Mouse (Mus musculus) megakaryocyte, embryonic 14.5 days (primary cell): ENCODE results near the gene Aars2. TPM values are rescaled to one million over a fixed set of nuclear protein-coding genes. Genes with fewer than 3 reads are reported as not detected.

Experiments used
- H3K27me3 ChIP-seq: replicated peaks from 2 replicates; pipeline ENCODE3; 2012; ENCODE audit warnings: inconsistent platforms
- H3K36me3 ChIP-seq: replicated peaks from 2 replicates; pipeline ENCODE3; 2012; ENCODE audit warnings: low read length, inconsistent platforms, mixed read lengths
- H3K4me1 ChIP-seq: 2 replicates; pipeline ENCODE4 v1.6.1; 2012; ENCODE audit warnings: inconsistent platforms
- H3K4me3 ChIP-seq: replicated peaks from 2 replicates; pipeline ENCODE3; 2012; ENCODE audit warnings: moderate library complexity, mild to moderate bottlenecking, inconsistent platforms
- H3K9me3 ChIP-seq: 2 replicates; pipeline ENCODE4 v1.6.1; 2012; ENCODE audit warnings: inconsistent platforms
- FLI1 ChIP-seq: IDR thresholded peaks from 2 replicates; pipeline ENCODE4 v1.6.1; 2012; ENCODE audit warnings: low read length, inconsistent platforms, mixed read lengths
- GATA1 ChIP-seq: IDR thresholded peaks from 3 replicates; pipeline ENCODE4 v1.6.1; 2012; ENCODE audit warnings: mixed read lengths, low read length, inconsistent platforms, borderline replicate concordance
- polyA plus RNA-seq: library from polyadenylated mRNA; stranded (reverse); fragments of >175 nt; gene quantifications from 2 replicates; pipeline ENCODE4 v1.2.3, GENCODE M21; 2012; ENCODE audit warnings: low replicate concordance; ENCODE audit not compliant: insufficient read depth

Gene Aars2
- polyA plus RNA-seq, 1 experiment, result 19.9 TPM

- no peak for TF ChIP-seq FLI1
- TF ChIP-seq GATA1, result no peak
- peaks cover 24% of the 10 kb centered on the region for H3K4me1 ChIP-seq
These were observed 8.2 kb upstream of the Aars2 start for GRCm38 (mm10) chr17:45498397-45498796.

GRCm38 (mm10) chr17:45499516-45499915, 7.1 kb upstream of the Aars2 start:
- Histone ChIP-seq H3K4me3 (no peak overlapping the region), H3K9me3 (no peaks in the 10 kb centered on the region), H3K36me3 (no peaks in the 10 kb centered on the region), H3K27me3 (peaks cover 42% of the 10 kb centered on the region), H3K4me1 (peaks cover 32% of the 10 kb centered on the region)
- no peak for TF ChIP-seq GATA1
- TF ChIP-seq FLI1, result no peak

More at GRCm38 (mm10) chr17:45498397-45498796, 8.2 kb upstream of the Aars2 start:
- no peaks in the 10 kb centered on the region for H3K9me3 ChIP-seq
- no peaks in the 10 kb centered on the region for H3K36me3 ChIP-seq
- H3K4me3 ChIP-seq, result no peak overlapping the region
- H3K27me3 ChIP-seq, result peaks cover 53% of the 10 kb centered on the region

- no peak for TF ChIP-seq FLI1
- TF ChIP-seq GATA1, result no peak
- peaks cover 33% of the 10 kb centered on the region for H3K27me3 ChIP-seq
- H3K36me3 ChIP-seq, result no peaks in the 10 kb centered on the region
- no peaks in the 10 kb centered on the region for H3K9me3 ChIP-seq
- peaks cover 41% of the 10 kb centered on the region for H3K4me1 ChIP-seq
- H3K4me3 ChIP-seq, result no peak overlapping the region
These were observed 5.7 kb upstream of the Aars2 start for GRCm38 (mm10) chr17:45500981-45501380.

GRCm38 (mm10) chr17:45502324-45502723, 4.3 kb upstream of the Aars2 start:
- H3K4me1 ChIP-seq, result peaks cover 48% of the 10 kb centered on the region
- TF ChIP-seq FLI1 (no peak), GATA1 (no peak)
- no peak overlapping the region for H3K4me3 ChIP-seq

GRCm38 (mm10) chr17:45503301-45503973, 3.2 kb upstream of the Aars2 start:
- peaks cover 6% of the 10 kb centered on the region for H3K36me3 ChIP-seq
- peak overlapping the region; percentile 76 for H3K4me3 ChIP-seq
- peaks cover 23% of the 10 kb centered on the region for H3K27me3 ChIP-seq
- no peaks in the 10 kb centered on the region for H3K9me3 ChIP-seq
- peaks cover 55% of the 10 kb centered on the region for H3K4me1 ChIP-seq
- TF ChIP-seq GATA1 (peak; percentile 75; the same call in 1 of the 3 replicates), FLI1 (peak; percentile 66)

More at GRCm38 (mm10) chr17:45502324-45502723, 4.3 kb upstream of the Aars2 start:
- H3K27me3 ChIP-seq, result peaks cover 29% of the 10 kb centered on the region
- no peaks in the 10 kb centered on the region for H3K9me3 ChIP-seq
- no peaks in the 10 kb centered on the region for H3K36me3 ChIP-seq

- TF ChIP-seq FLI1 (no peak), GATA1 (no peak)
- H3K27me3 ChIP-seq, result peaks cover 11% of the 10 kb centered on the region
- H3K36me3 ChIP-seq, result peaks cover 30% of the 10 kb centered on the region
- H3K4me3 ChIP-seq, result peak overlapping the region; percentile 98
- no peaks in the 10 kb centered on the region for H3K9me3 ChIP-seq
- H3K4me1 ChIP-seq, result peaks cover 55% of the 10 kb centered on the region
These were observed 638 bp upstream of the Aars2 start for GRCm38 (mm10) chr17:45505941-45506465.

GRCm38 (mm10) chr17:45510871-45511270, 4.2 kb downstream of the Aars2 start:
- H3K9me3 ChIP-seq, result no peaks in the 10 kb centered on the region
- peaks cover 16% of the 10 kb centered on the region for H3K4me1 ChIP-seq
- peaks cover 60% of the 10 kb centered on the region for H3K36me3 ChIP-seq
- H3K4me3 ChIP-seq, result no peak overlapping the region
- TF ChIP-seq GATA1 (no peak), FLI1 (no peak)
- no peaks in the 10 kb centered on the region for H3K27me3 ChIP-seq

- no peaks in the 10 kb centered on the region for H3K9me3 ChIP-seq
- peaks cover 14% of the 10 kb centered on the region for H3K4me1 ChIP-seq
- TF ChIP-seq GATA1 (no peak), FLI1 (no peak)
- no peaks in the 10 kb centered on the region for H3K27me3 ChIP-seq
- peaks cover 69% of the 10 kb centered on the region for H3K36me3 ChIP-seq
- no peak overlapping the region for H3K4me3 ChIP-seq
These were observed 5.1 kb downstream of the Aars2 start for GRCm38 (mm10) chr17:45511757-45512156.

GRCm38 (mm10) chr17:45515204-45515726, 8.6 kb downstream of the Aars2 start:
- Histone ChIP-seq H3K9me3 (no peaks in the 10 kb centered on the region), H3K4me1 (peaks cover 25% of the 10 kb centered on the region), H3K4me3 (no peak overlapping the region), H3K36me3 (peaks cover 81% of the 10 kb centered on the region), H3K27me3 (no peaks in the 10 kb centered on the region)
- TF ChIP-seq FLI1, result no peak
- TF ChIP-seq GATA1, result no peak

GRCm38 (mm10) chr17:45515806-45516205, 9.2 kb downstream of the Aars2 start:
- peaks cover 25% of the 10 kb centered on the region for H3K4me1 ChIP-seq
- no peaks in the 10 kb centered on the region for H3K9me3 ChIP-seq
- H3K36me3 ChIP-seq, result peaks cover 81% of the 10 kb centered on the region
- H3K4me3 ChIP-seq, result no peak overlapping the region
- no peaks in the 10 kb centered on the region for H3K27me3 ChIP-seq
- no peak for TF ChIP-seq GATA1
- TF ChIP-seq FLI1, result no peak
